Mouse (Mus musculus) central nervous system, embryonic 11.5 days (tissue): ENCODE results near the gene Cul5. TPM values are rescaled to one million over a fixed set of nuclear protein-coding genes. Genes with fewer than 3 reads are reported as not detected.

Experiments used
- polyA plus RNA-seq: library from polyadenylated mRNA; depleted of rRNA; stranded (reverse); fragments of >200 nt; gene quantifications from 2 replicates; pipeline ENCODE4 v1.2.3, GENCODE M21; 2012; rRNA removed

Gene Cul5
- 21.1 and 23.9 TPM in 2 replicates for polyA plus RNA-seq

DNA sequence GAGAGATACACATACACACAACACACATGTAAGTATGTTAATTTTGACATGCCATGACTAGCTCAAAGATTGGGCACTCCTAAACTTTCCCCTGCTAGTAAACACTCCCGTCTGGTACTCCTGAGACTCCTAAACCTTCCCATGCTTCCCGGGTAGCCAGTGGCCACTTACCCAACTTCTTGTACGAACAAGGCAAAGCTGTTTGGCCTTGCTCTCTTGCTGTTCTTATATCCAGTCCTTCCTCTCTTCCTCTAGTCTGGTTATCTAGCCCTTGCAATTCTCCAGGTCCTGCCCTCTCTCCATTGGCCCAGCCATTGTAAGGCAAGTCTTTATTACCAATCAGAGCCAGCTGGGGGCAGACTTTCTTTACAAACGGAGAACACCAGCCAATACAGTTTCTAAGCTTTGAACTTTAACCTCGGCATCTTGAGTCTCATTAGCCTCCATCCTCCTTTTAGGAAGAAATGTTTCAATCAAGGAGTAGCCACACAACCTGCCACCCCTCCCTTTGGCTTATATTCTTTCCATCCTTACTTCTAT lies at the start of gene Cul5:
Gene Cul5, minus strand, starts transcription at position 335 of the 540 bp plus-strand sequence.

DNA sequence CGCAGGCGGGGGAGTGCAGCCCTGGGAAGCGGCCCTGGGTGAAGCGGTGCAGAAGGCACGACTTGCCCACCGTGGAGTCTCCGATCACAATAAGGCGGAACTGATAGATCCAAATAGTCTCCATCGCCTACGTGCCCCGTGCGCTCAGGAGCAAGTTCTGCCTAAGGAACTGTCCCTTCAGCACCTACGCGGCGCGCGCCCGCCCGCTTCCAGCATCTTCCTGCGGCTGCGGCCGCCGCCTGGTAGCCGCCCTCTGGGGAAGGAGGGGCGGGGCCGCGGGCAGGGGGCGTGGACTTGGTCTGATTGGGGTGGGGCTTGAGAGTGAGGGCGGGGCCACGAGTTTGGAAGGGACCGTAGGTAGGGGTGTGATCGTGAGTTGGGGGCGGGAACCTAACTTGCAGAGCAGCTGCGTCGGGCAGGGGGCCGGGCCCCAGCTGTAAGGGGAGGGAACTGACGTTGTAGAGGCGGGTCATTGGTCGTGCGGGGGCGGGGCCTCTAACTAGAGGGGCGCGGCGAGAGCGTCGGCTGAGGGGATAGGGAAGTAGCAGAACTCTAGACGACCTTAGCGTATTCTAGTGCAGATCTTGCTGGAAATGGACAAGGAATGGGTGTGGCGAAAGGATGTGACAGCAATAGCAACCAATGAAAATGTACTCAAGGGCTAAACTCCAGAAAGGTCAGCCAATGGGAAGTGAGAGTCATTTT lies 36.3 kb upstream of the Cul5 start, which contains the start of gene Rab39:
Gene Rab39, minus strand, starts transcription at position 241 of the 705 bp plus-strand sequence.

DNA sequence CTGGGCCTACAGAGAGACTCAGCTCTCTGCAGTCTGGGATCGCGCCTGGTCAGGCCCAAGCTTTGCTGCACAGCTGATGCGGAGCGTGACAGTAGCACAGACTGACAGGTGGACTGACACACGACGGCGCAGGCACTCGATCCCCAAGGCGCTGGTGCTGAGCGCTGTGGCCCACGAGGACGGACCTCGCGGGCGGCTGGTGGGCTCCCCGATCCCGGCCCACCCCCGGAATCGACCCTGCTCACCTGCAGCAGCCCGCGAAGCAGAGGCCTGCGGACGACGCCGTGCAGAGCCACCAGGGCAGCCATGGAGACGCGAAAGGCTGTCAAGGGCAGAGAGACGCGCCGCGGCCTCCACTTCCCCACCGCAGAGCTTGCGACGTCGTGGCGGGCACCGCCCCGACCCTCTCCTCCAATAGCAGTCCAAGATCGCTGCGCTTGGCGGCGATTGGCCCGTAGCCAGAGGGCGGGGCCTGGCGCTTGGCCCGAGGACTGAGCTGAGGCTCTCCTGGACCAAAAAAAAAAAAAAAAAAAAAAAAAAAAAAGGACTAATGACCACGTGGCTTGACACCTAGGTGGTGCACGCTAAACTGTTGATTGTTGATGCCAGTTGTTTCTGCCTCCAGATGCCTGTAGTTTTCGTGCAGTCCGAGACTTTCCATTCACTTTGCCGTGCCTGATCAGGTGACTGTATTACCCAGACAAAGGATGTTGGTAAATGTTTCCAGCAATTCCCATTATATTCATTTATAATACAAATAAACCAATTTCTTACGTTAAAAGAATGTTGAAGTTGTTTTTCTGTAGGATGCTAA lies 59.6 kb downstream of the Cul5 start, which contains the start of gene Acat1:
Gene Acat1, minus strand, starts transcription at position 415 of the 814 bp plus-strand sequence.

Other genes starting within 250 kb of the Cul5 start
- 20.2 and 22.6 TPM in 2 replicates for gene Atm, start 133.3 kb downstream of the Cul5 start, polyA plus RNA-seq
- 10.8 and 18.5 TPM in 2 replicates for gene Npat, start 133.0 kb downstream of the Cul5 start, polyA plus RNA-seq
- 46.9 and 59.9 TPM in 2 replicates for gene Acat1, start 59.6 kb downstream of the Cul5 start, polyA plus RNA-seq
- gene Rab39, start 36.2 kb upstream of the Cul5 start, polyA plus RNA-seq = 1.7 and 1.9 TPM in 2 replicates
- gene Slc35f2, start 101.5 kb upstream of the Cul5 start, polyA plus RNA-seq = 2.1 and 3.3 TPM in 2 replicates
- gene Sln, start 180.2 kb upstream of the Cul5 start, polyA plus RNA-seq = 2.6 TPM in 1 of 2 replicates, not detected in the other